ENCODE assay signal across 9 mouse cellular contexts in genomic region chr9:102306645-102307415, GRCm38 (mm10). TPM values are rescaled to one million over a fixed set of nuclear protein-coding genes. Genes with fewer than 3 reads are reported as not detected.
A peak's percentile ranks its signal among the peaks of the same experiment; 100 is the strongest.
DNase-seq lines count a peak whose midpoint lies in the region; ATAC-seq and TF ChIP-seq lines count a peak whose summit lies in the region.
"Had no signal": no experiment of that assay in that cellular context is flagged by ENCODE, and none has a peak within 500 bp of the region (broad histone marks: within the 10 kb centered on the region; RNA-seq: fewer than 3 reads in every experiment).

No protein-coding gene starts in this region.

- H3K4me3 ChIP-seq in forebrain, embryonic 15.5 days: no peak overlapping the region
- H3K4me3 ChIP-seq in forebrain, postnatal 0 days (ENCODE audit: low read depth, low read length): no peak overlapping the region
- H3K4me3 ChIP-seq in kidney, embryonic 14.5 days (ENCODE audit: low read length): no peak overlapping the region
- H3K4me3 ChIP-seq: liver, embryonic 15.5 days had no signal

- H3K4me1 ChIP-seq in forebrain, embryonic 15.5 days: peaks cover 31% of the 10 kb centered on the region
- peaks cover 6% of the 10 kb centered on the region for H3K4me1 ChIP-seq in forebrain, postnatal 0 days (ENCODE audit: insufficient read depth)
- H3K4me1 ChIP-seq in kidney, embryonic 14.5 days (ENCODE audit: control insufficient read depth, insufficient read depth, low read length): 0 out of 2 replicates have a peak, but pooled peaks cover 2% of the 10 kb centered on the region
- H3K4me1 ChIP-seq: liver, embryonic 15.5 days had no signal

- H3K36me3 ChIP-seq in forebrain, embryonic 15.5 days: no peaks in the 10 kb centered on the region
- H3K36me3 ChIP-seq in forebrain, postnatal 0 days (ENCODE audit: insufficient read depth): no peaks in the 10 kb centered on the region
- H3K36me3 ChIP-seq in kidney, embryonic 14.5 days (ENCODE audit: control insufficient read depth, insufficient read depth, low read length): no peaks in the 10 kb centered on the region
- H3K36me3 ChIP-seq: liver, embryonic 15.5 days had no signal

- no peak overlapping the region for H3K9ac ChIP-seq in forebrain, embryonic 15.5 days (replicated peaks)
- H3K9ac ChIP-seq in forebrain, postnatal 0 days: no peak overlapping the region
- no peak overlapping the region for H3K9ac ChIP-seq in kidney, embryonic 14.5 days (ENCODE audit: low read depth, low read length)
- H3K9ac ChIP-seq: liver, embryonic 15.5 days had no signal

- no peak overlapping the region for H3K4me2 ChIP-seq in forebrain, embryonic 15.5 days (replicated peaks)
- no peak overlapping the region for H3K4me2 ChIP-seq in forebrain, postnatal 0 days (ENCODE audit: low read depth)
- no peak overlapping the region for H3K4me2 ChIP-seq in kidney, embryonic 14.5 days (replicated peaks; ENCODE audit: low read depth, low read length)
- H3K4me2 ChIP-seq: liver, embryonic 15.5 days had no signal

- H3K27me3 ChIP-seq in forebrain, embryonic 15.5 days: no peaks in the 10 kb centered on the region
- H3K27me3 ChIP-seq in forebrain, postnatal 0 days (ENCODE audit: insufficient read depth, low read length): no peaks in the 10 kb centered on the region
- H3K27me3 ChIP-seq in kidney, embryonic 14.5 days (ENCODE audit: control insufficient read depth, insufficient read depth, low read length): peaks cover 3% of the 10 kb centered on the region; the same call in 1 of the 2 replicates
- H3K27me3 ChIP-seq: liver, embryonic 15.5 days had no signal

- no peaks in the 10 kb centered on the region for H3K9me3 ChIP-seq in forebrain, embryonic 15.5 days
- H3K9me3 ChIP-seq in forebrain, postnatal 0 days (ENCODE audit: low read length): no peaks in the 10 kb centered on the region
- H3K9me3 ChIP-seq in kidney, embryonic 14.5 days (ENCODE audit: control insufficient read depth, low read length): no peaks in the 10 kb centered on the region
- H3K9me3 ChIP-seq: liver, embryonic 15.5 days had no signal

- ATAC-seq in forebrain, embryonic 15.5 days (replicated peaks): no peak
- no peak for ATAC-seq in forebrain, postnatal 0 days
- no peak for ATAC-seq in kidney, embryonic 14.5 days (ENCODE audit: low FRiP score, low TSS enrichment)

- DNase-seq in forebrain, postnatal 0 days: no peak
- peak; percentile 4 for DNase-seq in ovary, adult 18-20 months (ENCODE audit: low spot score)
- DNase-seq in ovary, postnatal 36 days (ENCODE audit: low spot score): no peak
- peak; percentile 50 for DNase-seq in testis, postnatal 10 days (ENCODE audit: low spot score)
- DNase-seq in cerebellum, adult 18-20 months: no peak
- no peak for DNase-seq in frontal cortex, adult 2 months (ENCODE audit: extremely low spot score in 1 of 2, low spot score in 1 of 2)

- H3K27ac ChIP-seq in forebrain, embryonic 15.5 days (replicated peaks): peak overlapping the region; percentile 68; the same call in 1 of the 2 replicates
- no peak overlapping the region for H3K27ac ChIP-seq in forebrain, postnatal 0 days (ENCODE audit: low read depth, low read length)
- H3K27ac ChIP-seq in kidney, embryonic 14.5 days (ENCODE audit: low read depth, low read length): peak overlapping the region; percentile 42; the same call in 1 of the 2 replicates
- H3K27ac ChIP-seq: liver, embryonic 15.5 days had no signal

- no peak for TF ChIP-seq CTCF in forebrain, postnatal 0 days (IDR thresholded peaks at IDR 0.05; ENCODE audit: low read depth)

- WGBS in forebrain, embryonic 15.5 days: 91% methylated on average over 1 of the region's 1 CpGs
- 65% methylated on average over 1 of the region's 1 CpGs for WGBS in forebrain, postnatal 0 days
- WGBS in kidney, embryonic 14.5 days: 100% methylated on average over 1 of the region's 1 CpGs

RNA-seq across cellular contexts. Expression of gene Ephb1, which starts 47.7 kb away (rescaled TPM):
- polyA plus RNA-seq in forebrain, embryonic 15.5 days (2015; fragmentation: Nextera tagmentation; extraction: Ambion mirVana): 40.5 and 42.3 TPM in 2 replicates
- total RNA-seq in forebrain, postnatal 0 days (2014; rRNA removed): 37.7 and 48.6 TPM in 2 replicates
- polyA plus RNA-seq in forebrain, postnatal 0 days (2015; fragmentation: Nextera tagmentation; extraction: Ambion mirVana): 26.8 and 34.9 TPM in 2 replicates
- 3.8 and 4.9 TPM in 2 replicates for polyA plus RNA-seq in kidney, embryonic 14.5 days (2014; fragmentation: Nextera tagmentation; extraction: Ambion mirVana)
- 20.5 and 22.9 TPM in 2 replicates for polyA plus RNA-seq in frontal cortex, adult 2 months (2012; rRNA removed)

Comparison
In these comparisons a context has a peak if more than half of its experiments do, and no peak if none do; other contexts are left out.
1. DNase-seq: peak in ovary, adult 18-20 months (single experiment) and testis, postnatal 10 days (single experiment); none in forebrain, postnatal 0 days (single experiment), ovary, postnatal 36 days (single experiment), cerebellum, adult 18-20 months (0 of 2) and frontal cortex, adult 2 months (0 of 2).